Mouse (Mus musculus) telencephalon, adult 2 months (tissue): Measurements from ENCODE around the gene Olfr1396.
A peak's percentile ranks its signal among the peaks of the same experiment; 100 is the strongest.
"Not testable (repeated sequence)": the region's sequence is repeated elsewhere in the genome, so short reads cannot be mapped to it uniquely, and the experiment has no call there.

Experiments used
- DNase-seq: peaks from one replicate; pipeline ENCODE4 v3.0.0-alpha.2; 2011; ENCODE audit warnings: low read depth, low spot score

Olfr1396 gene

GRCm38 (mm10) chr11:49090551-49090950 lies 24.1 kb downstream of the Olfr1396 start:
- no peak for DNase-seq

GRCm38 (mm10) chr11:49089735-49090507 lies 24.8 kb downstream of the Olfr1396 start:
- no peak for DNase-seq

GRCm38 (mm10) chr11:49088990-49089652 lies 25.6 kb downstream of the Olfr1396 start:
- no peak for DNase-seq

- no peak for DNase-seq
Measured at GRCm38 (mm10) chr11:49087830-49088616, 26.7 kb downstream of the Olfr1396 start.

- DNase-seq, result no peak
Measured at GRCm38 (mm10) chr11:49086858-49087361, 27.8 kb downstream of the Olfr1396 start.

- DNase-seq, result no peak
Measured at GRCm38 (mm10) chr11:49084875-49085274, 29.8 kb downstream of the Olfr1396 start.

- no peak for DNase-seq
Measured at GRCm38 (mm10) chr11:49084385-49084784, 30.3 kb downstream of the Olfr1396 start.

- no peak for DNase-seq
Measured at GRCm38 (mm10) chr11:49083808-49084207, 30.9 kb downstream of the Olfr1396 start.

- peak; percentile 36 for DNase-seq
Measured at GRCm38 (mm10) chr11:49083146-49083545, 31.5 kb downstream of the Olfr1396 start.

GRCm38 (mm10) chr11:49081886-49082285 lies 32.8 kb downstream of the Olfr1396 start:
- no peak for DNase-seq

- DNase-seq, result no peak
Measured at GRCm38 (mm10) chr11:49081356-49081755, 33.3 kb downstream of the Olfr1396 start.

- no peak for DNase-seq
Measured at GRCm38 (mm10) chr11:49080636-49081035, 34.0 kb downstream of the Olfr1396 start.

- DNase-seq, result no peak
Measured at GRCm38 (mm10) chr11:49078719-49079118, 36.0 kb downstream of the Olfr1396 start.

- DNase-seq, result no peak
Measured at GRCm38 (mm10) chr11:49077012-49077411, 37.7 kb downstream of the Olfr1396 start.

- not testable (repeated sequence) for DNase-seq
Measured at GRCm38 (mm10) chr11:49076001-49076757, 38.5 kb downstream of the Olfr1396 start, which contains the start of gene Ifi47. Gene Ifi47 (plus strand): TSS chr11:49076587.

GRCm38 (mm10) chr11:49068358-49068757 lies 46.3 kb downstream of the Olfr1396 start:
- DNase-seq, result no peak

- not testable (repeated sequence) for DNase-seq
Measured at GRCm38 (mm10) chr11:49063713-49064469, 50.8 kb downstream of the Olfr1396 start, which contains the start of gene Tgtp2. Gene Tgtp2 (minus strand): TSS chr11:49064206.

- DNase-seq, result not testable (repeated sequence)
Measured at GRCm38 (mm10) chr11:49061865-49062264, 52.8 kb downstream of the Olfr1396 start.

GRCm38 (mm10) chr11:49060061-49060460 lies 54.6 kb downstream of the Olfr1396 start:
- not testable (repeated sequence) for DNase-seq
